Mouse (Mus musculus) limb, embryonic 11.5 days (tissue): ENCODE data around the gene Ak1. TPM values are rescaled to one million over a fixed set of nuclear protein-coding genes. Genes with fewer than 3 reads are reported as not detected.

Experiments used
- ATAC-seq: fragments of 200-750 bp; cut with Nextera tagmentation; 2 replicates; pipeline ENCODE4 v1.8.0; 2017; ENCODE audit warnings: low read depth; ENCODE audit not compliant: insufficient number of reproducible peaks, low FRiP score, low TSS enrichment
- DNase-seq: peaks from one replicate; pipeline ENCODE4 v3.0.0-alpha.2; 2015; ENCODE audit warnings: low spot score
- H3K27ac ChIP-seq: fragments of 300-500 bp; sonication (generic); replicated peaks from 2 replicates; pipeline ENCODE4 v1.5.1; 2014; ENCODE audit warnings: low read depth, mild to moderate bottlenecking, low read length
- H3K27me3 ChIP-seq: fragments of 300-500 bp; sonication (generic); 2 replicates; pipeline ENCODE4 v1.6.1; 2014; ENCODE audit warnings: mild to moderate bottlenecking, low read length, mixed read lengths; ENCODE audit not compliant: control insufficient read depth, insufficient read depth
- H3K36me3 ChIP-seq: fragments of 300-500 bp; sonication (generic); 2 replicates; pipeline ENCODE4 v1.6.1; 2014; ENCODE audit warnings: mild to moderate bottlenecking, low read length, moderate library complexity, mixed read lengths; ENCODE audit not compliant: control insufficient read depth, insufficient read depth
- H3K4me1 ChIP-seq: fragments of 300-500 bp; sonication (generic); 2 replicates; pipeline ENCODE4 v1.6.1; 2014; ENCODE audit warnings: low read length, mixed read lengths; ENCODE audit not compliant: control insufficient read depth, insufficient read depth
- H3K4me2 ChIP-seq: fragments of 300-500 bp; sonication (generic); 2 replicates; pipeline ENCODE4 v1.6.1; 2014; ENCODE audit warnings: low read depth, mild to moderate bottlenecking, moderate library complexity; ENCODE audit not compliant: severe bottlenecking
- H3K4me3 ChIP-seq: fragments of 300-500 bp; sonication (generic); 2 replicates; pipeline ENCODE4 v1.5.1; 2014; ENCODE audit warnings: low read depth, low read length
- H3K9ac ChIP-seq: fragments of 300-500 bp; sonication (generic); 2 replicates; pipeline ENCODE4 v1.6.1; 2014; ENCODE audit warnings: mild to moderate bottlenecking, low read length
- H3K9me3 ChIP-seq: fragments of 300-500 bp; sonication (generic); 2 replicates; pipeline ENCODE4 v1.6.1; 2016; ENCODE audit warnings: low read length; ENCODE audit not compliant: control insufficient read depth
- WGBS: fragments of 180-500 bp; shearing (Covaris S2); extraction: QIAGEN DNeasy Blood & Tissue Kit; methylation state at CpG from one replicate; pipeline ENCODE4 v1.1.7; 2014; 5-methylcytosine and 5-hydroxymethylcytosine counted together
- polyA plus RNA-seq: library from polyadenylated mRNA; unstranded; fragments of >200 nt; fragmentation: Nextera tagmentation; extraction: Ambion mirVana; gene quantifications from 2 replicates; pipeline ENCODE4 v1.2.1, GENCODE M21; 2014

Gene Ak1
- polyA plus RNA-seq, 1 experiment from 2014 or later = 29.8 TPM

DNA sequence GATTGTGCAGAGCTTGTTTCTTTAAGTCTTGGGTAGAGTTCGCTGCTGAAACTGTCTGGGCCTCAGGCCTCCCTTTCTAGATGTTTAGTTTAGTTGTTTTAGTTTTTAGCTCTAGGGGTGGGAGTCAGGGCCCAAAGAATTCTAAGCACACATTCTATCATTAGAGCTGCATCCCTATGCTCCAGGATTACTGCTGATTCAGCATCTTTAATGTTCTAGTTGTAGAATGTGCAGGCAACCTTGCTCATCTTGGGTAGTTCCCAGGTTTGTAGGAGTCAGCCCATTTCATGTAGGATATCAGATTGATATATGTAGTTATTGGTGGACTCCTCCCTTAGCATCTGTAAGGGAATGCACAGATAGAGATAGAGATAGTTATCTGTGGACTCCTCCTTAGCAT is 4.4 kb upstream of the Ak1 start:
- Histone ChIP-seq H3K27me3 (no peaks in the 10 kb centered on the region), H3K4me3 (no peak overlapping the region), H3K9ac (no peak overlapping the region), H3K9me3 (no peaks in the 10 kb centered on the region), H3K4me1 (peaks cover 30% of the 10 kb centered on the region), H3K27ac (no peak overlapping the region), H3K4me2 (no peak overlapping the region), H3K36me3 (peaks cover 12% of the 10 kb centered on the region; the same call in 1 of the 2 replicates)
- no peak for DNase-seq
- no peak for ATAC-seq
- 93% methylated on average over 1 of the region's 1 CpGs for WGBS

DNA sequence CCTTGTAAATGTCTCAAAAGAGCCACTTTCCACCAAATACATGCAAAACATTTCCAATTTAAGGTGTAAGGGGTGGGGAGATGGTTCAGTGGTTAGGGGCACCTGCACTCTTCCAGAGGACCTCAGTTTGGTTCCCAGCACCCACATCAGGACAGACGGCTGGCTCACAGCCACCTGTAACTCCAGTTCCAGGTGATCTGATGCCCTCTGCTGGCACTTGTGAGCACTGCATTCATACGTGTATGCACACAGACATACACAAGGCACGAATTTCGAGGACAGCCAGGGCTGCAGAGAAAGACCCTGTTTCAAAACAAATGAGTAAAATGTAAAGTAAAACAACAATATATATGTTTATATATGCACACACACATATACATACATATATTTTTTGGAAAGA is 4.0 kb upstream of the Ak1 start:
- Histone ChIP-seq H3K27ac (no peak overlapping the region), H3K9ac (no peak overlapping the region), H3K27me3 (no peaks in the 10 kb centered on the region), H3K36me3 (peaks cover 10% of the 10 kb centered on the region; the same call in 1 of the 2 replicates), H3K4me2 (no peak overlapping the region), H3K4me3 (no peak overlapping the region), H3K9me3 (no peaks in the 10 kb centered on the region), H3K4me1 (peaks cover 30% of the 10 kb centered on the region)
- ATAC-seq (no peak), DNase-seq (no peak)
- 97% methylated on average over 4 of the region's 4 CpGs for WGBS

DNA sequence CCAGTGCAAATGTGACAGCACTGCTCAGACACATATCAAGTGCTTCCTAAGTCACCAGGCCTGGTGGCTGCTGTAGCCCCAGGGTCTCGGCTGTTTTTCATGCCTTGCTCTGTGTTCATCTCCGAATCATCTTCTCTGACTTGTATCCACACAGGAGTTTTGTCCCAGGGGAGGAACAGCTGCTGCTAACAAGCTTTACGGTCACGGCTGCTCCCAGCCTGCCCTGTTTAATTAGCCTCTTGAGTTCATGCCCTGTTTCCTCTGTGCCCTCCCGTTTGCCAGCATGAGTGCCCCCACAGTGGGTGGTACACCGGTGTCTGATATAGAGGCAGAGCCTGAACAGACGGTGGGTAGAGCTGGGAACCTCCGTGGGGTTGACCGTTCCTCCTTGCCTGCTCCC is 3.5 kb upstream of the Ak1 start:
- ATAC-seq (no peak), DNase-seq (no peak)
- Histone ChIP-seq H3K4me1 (peaks cover 30% of the 10 kb centered on the region), H3K9me3 (no peaks in the 10 kb centered on the region), H3K9ac (no peak overlapping the region), H3K36me3 (peaks cover 10% of the 10 kb centered on the region; the same call in 1 of the 2 replicates), H3K4me2 (no peak overlapping the region), H3K27ac (no peak overlapping the region), H3K4me3 (no peak overlapping the region), H3K27me3 (no peaks in the 10 kb centered on the region)
- 86% methylated on average over 9 of the region's 9 CpGs for WGBS

DNA sequence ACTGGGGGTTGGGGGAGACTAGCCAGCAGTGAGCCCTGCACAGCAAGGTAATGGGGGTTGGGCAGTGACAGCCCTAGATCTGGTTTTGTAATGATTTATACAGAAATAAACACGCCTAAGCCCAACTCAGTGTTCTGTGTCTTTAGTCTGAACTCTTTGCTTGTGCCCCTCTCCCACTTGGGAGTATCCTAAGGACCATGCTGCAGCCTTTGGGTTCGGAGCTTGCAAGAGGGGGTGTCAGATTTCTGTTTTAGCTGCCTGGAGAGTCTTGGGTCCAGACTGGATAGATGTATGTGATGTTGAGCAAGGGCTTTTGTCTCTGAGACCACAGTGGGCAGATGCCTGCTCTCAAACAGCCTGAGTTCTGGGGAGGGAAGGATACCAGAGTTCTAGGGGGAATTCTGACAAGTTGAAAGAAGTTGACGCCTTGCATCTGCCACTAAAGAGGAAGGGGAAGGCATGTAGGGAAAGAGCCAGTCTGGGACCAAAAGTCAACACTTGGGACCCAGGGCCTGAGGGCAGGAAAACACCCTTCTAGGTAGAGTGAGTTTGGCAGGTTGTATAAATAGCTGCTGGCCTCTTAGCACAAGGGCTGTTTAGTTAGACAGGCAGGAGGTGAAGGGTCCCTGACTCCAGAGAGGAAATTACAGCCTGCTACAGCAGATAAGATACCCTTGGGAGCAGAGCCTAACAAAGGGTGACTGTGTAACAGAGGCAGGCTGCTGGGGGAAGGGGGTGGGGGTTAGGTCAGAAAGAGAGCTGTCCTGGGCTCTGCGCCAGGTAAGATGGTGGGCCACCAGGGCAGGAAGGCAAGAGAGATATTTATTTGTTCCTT is 659 bp upstream of the Ak1 start:
- H3K4me2 ChIP-seq = peak overlapping the region; percentile 27
- no peak overlapping the region for H3K4me3 ChIP-seq
- peaks cover 3% of the 10 kb centered on the region; the same call in 1 of the 2 replicates for H3K36me3 ChIP-seq
- no peaks in the 10 kb centered on the region for H3K27me3 ChIP-seq
- peaks cover 44% of the 10 kb centered on the region for H3K4me1 ChIP-seq
- H3K9me3 ChIP-seq = no peaks in the 10 kb centered on the region
- ATAC-seq (peak; percentile 56), DNase-seq (peak; percentile 53)
- peak overlapping the region; percentile 52 for H3K9ac ChIP-seq
- H3K27ac ChIP-seq = peak overlapping the region; percentile 95
- WGBS = 26% methylated on average over 4 of the region's 4 CpGs

DNA sequence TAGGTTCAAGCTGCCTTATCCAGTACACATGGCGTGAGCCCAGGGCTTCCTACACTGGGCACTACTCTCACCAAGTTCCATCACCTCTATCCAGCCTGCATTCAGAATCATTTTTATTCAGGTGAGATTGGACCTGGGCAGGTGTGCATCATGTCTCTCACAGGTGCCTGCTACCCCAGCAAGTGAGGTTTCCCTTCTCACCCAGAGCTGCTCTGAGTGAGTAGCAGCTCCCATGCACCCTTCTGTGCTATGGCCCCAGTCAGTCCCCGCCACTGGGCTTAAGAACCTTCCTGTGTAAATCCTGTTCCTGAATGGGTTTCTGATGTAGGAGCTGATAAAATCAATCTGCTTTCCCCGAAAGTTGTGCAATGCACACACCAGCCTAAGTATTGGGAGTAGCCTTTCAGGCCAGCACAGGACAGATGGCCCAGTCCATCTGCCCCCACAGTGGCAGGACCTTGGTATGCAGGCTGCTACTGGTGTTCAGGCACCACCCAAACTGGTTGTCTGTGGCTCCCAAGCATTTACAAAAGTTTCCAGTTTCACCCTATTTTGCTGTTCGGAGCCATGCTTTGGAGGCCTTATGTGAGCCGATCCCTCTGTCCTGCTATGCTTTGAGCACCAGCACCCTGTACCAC is 2.7 kb downstream of the Ak1 start:
- H3K4me1 ChIP-seq = peaks cover 61% of the 10 kb centered on the region
- no peak overlapping the region for H3K4me3 ChIP-seq
- no peak overlapping the region for H3K9ac ChIP-seq
- 74% methylated on average over 5 of the region's 5 CpGs for WGBS
- no peaks in the 10 kb centered on the region for H3K36me3 ChIP-seq
- peak overlapping the region; percentile 1; the same call in 1 of the 2 replicates for H3K27ac ChIP-seq
- no peak for ATAC-seq
- no peak for DNase-seq
- no peaks in the 10 kb centered on the region for H3K9me3 ChIP-seq
- no peak overlapping the region for H3K4me2 ChIP-seq
- no peaks in the 10 kb centered on the region for H3K27me3 ChIP-seq

DNA sequence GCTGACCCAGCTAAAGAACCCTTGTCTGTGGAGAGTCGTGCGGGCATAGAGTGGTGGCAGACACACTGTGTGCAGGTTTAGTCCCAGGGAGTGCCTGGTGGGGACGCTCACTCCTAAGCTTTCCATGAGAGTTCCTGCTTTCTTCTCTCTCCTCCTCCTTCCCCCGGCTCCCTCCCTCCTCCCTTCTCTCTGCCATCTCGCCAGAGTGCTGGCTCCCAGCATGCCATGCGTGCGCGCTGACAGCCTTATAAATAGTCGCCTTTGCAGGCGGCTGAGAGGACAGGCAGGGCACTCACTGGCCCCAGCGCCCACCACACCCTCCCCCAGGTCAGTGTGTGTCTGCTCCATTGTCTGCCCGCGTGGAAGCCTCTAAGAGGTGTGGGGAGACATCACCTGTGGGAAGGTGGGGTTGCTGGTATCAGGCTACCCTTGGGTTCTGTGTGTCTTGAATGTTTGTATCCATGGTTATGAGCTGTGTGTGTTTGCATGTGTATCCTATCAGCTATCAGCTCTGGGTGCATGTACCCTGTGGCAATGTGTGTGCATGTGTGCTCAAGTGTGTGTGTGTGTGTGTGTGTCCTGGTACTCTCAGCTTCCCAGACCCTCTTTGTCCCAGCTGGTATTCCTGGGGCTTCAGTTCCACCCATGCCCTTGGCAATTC is 3.8 kb downstream of the Ak1 start:
- Histone ChIP-seq H3K4me3 (no peak overlapping the region), H3K27ac (peak overlapping the region; percentile 57), H3K36me3 (no peaks in the 10 kb centered on the region), H3K9ac (peak overlapping the region; percentile 52), H3K4me2 (peak overlapping the region; percentile 37; the same call in 1 of the 2 replicates), H3K4me1 (peaks cover 53% of the 10 kb centered on the region), H3K27me3 (no peaks in the 10 kb centered on the region), H3K9me3 (no peaks in the 10 kb centered on the region)
- 2% methylated on average over 13 of the region's 13 CpGs for WGBS
- DNase-seq (peak; percentile 81), ATAC-seq (no peak; the same call in 1 of the 2 replicates)

DNA sequence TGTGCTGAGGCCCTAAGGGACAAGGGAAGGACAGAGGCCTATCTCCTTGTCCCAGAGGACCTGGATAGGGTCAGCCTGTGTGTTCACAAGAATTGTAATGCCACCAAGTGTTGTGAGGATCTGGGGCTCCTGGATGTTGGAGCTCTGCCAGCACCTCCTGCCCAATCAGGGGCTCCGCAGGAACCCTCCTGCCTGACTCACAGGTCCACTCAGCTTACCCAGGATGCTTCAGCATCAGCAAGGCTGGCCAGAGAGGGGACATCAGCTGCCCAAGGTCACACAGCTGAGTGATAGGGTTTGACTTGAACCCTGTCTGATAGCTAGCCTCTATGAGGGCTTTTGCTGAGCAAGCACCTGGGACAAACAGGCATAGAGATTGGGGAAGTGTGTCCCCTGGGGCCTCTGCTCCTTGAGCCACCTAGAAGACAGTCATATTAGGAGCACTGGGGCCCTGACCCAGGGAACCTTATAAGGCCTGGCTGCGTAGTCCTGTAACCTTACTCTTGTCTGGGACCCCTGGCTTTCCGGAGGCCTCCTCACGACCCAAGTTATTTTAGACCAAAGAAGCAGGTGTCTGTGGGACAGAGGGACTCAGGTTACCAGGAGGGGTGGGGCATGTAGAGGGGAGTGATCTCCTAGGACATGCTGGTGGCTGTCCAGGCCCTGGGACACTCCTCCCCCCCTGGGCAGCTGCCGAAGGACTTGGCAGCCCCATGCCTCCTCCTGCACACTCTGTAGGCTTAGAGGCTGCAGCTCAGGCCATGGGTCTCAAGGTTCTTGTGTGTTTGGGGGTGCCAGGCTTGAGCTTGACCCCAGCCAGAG is 4.5 kb downstream of the Ak1 start:
- DNase-seq = no peak
- H3K4me2 ChIP-seq = peak overlapping the region; percentile 37
- WGBS = 37% methylated on average over 5 of the region's 5 CpGs

More for the DNA sequence above, 4.5 kb downstream of the Ak1 start:
- Histone ChIP-seq H3K27ac (peak overlapping the region; percentile 57), H3K9ac (0 out of 2 replicates have a peak overlapping the region, but pooled peaks have one; percentile 5), H3K36me3 (no peaks in the 10 kb centered on the region), H3K9me3 (no peaks in the 10 kb centered on the region), H3K4me3 (no peak overlapping the region), H3K4me1 (peaks cover 46% of the 10 kb centered on the region), H3K27me3 (no peaks in the 10 kb centered on the region)
- no peak for ATAC-seq
